Mouse (Mus musculus): ENCODE results near the gene Cmc4. TPM values are rescaled to one million over a fixed set of nuclear protein-coding genes. Genes with fewer than 3 reads are reported as not detected.

Gene Cmc4
- polyA plus RNA-seq, 1 experiment from 2014 or later = 13.8 TPM

DNA sequence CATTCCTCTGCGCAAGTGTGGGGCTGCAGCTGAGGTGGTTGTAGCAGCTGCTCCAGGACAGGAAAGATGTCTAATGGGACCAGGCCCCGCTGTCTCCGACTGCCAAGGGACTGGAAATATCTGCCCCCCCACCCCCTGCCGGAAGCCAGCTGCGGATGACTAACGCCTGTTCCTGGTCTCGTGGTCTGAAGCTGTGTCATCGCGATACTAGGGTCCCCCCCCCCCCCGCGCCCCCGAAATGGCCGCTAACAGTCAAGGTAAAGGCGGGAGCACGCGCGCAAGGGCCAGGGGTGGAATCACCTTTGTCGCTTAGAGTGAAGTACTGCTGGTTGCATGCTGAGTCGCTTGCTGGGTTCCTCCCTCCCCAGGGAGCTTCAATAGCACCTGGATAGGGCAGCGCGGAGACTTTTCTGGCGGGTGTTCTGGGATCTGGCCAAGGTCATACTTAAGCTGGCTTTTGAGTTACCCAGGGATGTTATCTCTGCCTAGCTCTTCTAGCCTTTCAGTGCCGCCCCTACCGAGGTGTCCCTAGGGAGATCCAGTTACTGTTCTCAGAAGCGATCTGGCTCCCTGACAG, 34.1 kb downstream of the Cmc4 start, which contains the start of the genes Fundc2 and F8:
TSS of gene Fundc2 (plus strand) at position 205 of the 577 bp plus-strand sequence.
TSS of gene F8 (minus strand) at position 421 of the 577 bp plus-strand sequence.
- H3K4me3 ChIP-seq (ENCODE audit: low read depth, low read length) = peak within 1 kb of the TSS; percentile 52
- peak within 1 kb of the TSS; percentile 50 for H3K27ac ChIP-seq (ENCODE audit: low read depth, low read length)
- no peaks in the 10 kb centered on the region for H3K27me3 ChIP-seq (replicated peaks; ENCODE audit: control insufficient read depth, insufficient read depth, low read length)
- H3K9me3 ChIP-seq (ENCODE audit: control insufficient read depth) = no peaks in the 10 kb centered on the region
- no peaks in the 10 kb centered on the region for H3K36me3 ChIP-seq (ENCODE audit: control insufficient read depth, insufficient read depth)
- H3K9ac ChIP-seq (ENCODE audit: low read depth, low read length) = peak within 1 kb of the TSS; percentile 60
- peak within 1 kb of the TSS; percentile 61 for H3K4me2 ChIP-seq (replicated peaks; ENCODE audit: low read depth)
- H3K4me1 ChIP-seq (replicated peaks; ENCODE audit: control insufficient read depth, insufficient read depth, low read length) = no peaks in the 10 kb centered on the region
- peak; percentile 92 for ATAC-seq
- TF ChIP-seq CTCF (IDR thresholded peaks at IDR 0.05; ENCODE audit: low read depth) = no peak
- 14% methylated on average over 20 of the region's 25 CpGs for WGBS

DNA sequence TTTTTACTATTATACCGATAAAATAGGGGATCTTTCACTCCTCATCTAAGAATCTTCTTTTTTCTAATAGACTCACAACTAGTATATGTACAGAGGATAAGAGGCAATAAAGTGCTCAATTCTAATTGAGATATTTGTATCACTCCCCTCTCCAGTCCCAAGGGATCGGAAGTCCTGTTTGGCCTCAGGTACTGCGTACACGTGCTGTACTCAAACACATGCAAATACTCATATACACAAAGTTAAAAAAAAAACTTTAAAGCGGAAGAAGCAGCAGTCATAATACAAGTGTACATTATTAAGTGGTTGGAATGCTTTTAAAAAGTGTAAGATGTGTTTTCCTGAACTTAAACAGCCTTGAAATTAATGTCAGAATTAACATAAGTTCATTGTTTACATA, 34.7 kb downstream of the Cmc4 start:
- Histone ChIP-seq H3K36me3 (ENCODE audit: control insufficient read depth, insufficient read depth) (no peaks in the 10 kb centered on the region), H3K9me3 (ENCODE audit: control insufficient read depth) (no peaks in the 10 kb centered on the region), H3K9ac (ENCODE audit: low read depth, low read length) (no peak overlapping the region), H3K27ac (ENCODE audit: low read depth, low read length) (no peak overlapping the region), H3K4me3 (ENCODE audit: low read depth, low read length) (peak overlapping the region; percentile 52; the same call in 1 of the 2 replicates), H3K4me2 (replicated peaks; ENCODE audit: low read depth) (peak overlapping the region; percentile 61), H3K27me3 (replicated peaks; ENCODE audit: control insufficient read depth, insufficient read depth, low read length) (no peaks in the 10 kb centered on the region), H3K4me1 (replicated peaks; ENCODE audit: control insufficient read depth, insufficient read depth, low read length) (no peaks in the 10 kb centered on the region)
- WGBS = 56% methylated on average over 5 of the region's 5 CpGs
- no peak for ATAC-seq
- TF ChIP-seq CTCF (IDR thresholded peaks at IDR 0.05; ENCODE audit: low read depth) = no peak

DNA sequence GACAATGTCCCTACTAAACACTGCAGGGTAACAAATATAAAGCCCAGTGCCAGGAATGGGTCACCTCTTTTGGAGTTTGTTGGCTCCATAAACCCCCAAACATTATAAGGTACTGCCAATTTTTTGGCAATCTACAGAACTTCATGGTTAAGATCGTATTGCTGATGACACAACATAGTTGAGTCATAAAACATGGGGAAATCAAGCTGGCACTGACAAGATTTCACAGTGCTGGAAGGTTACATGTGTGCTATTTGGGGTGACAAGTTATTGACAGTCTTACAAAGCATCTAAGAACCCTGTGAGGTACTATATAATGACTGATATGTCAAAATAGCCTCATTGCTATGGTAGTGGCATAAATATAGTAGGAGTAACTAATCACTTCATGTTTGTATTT, 35.2 kb downstream of the Cmc4 start:
- 81% methylated on average over 1 of the region's 1 CpGs for WGBS
- Histone ChIP-seq H3K4me2 (replicated peaks; ENCODE audit: low read depth) (no peak overlapping the region), H3K9me3 (ENCODE audit: control insufficient read depth) (no peaks in the 10 kb centered on the region), H3K9ac (ENCODE audit: low read depth, low read length) (no peak overlapping the region), H3K27ac (ENCODE audit: low read depth, low read length) (no peak overlapping the region), H3K4me1 (replicated peaks; ENCODE audit: control insufficient read depth, insufficient read depth, low read length) (no peaks in the 10 kb centered on the region), H3K36me3 (ENCODE audit: control insufficient read depth, insufficient read depth) (no peaks in the 10 kb centered on the region), H3K27me3 (replicated peaks; ENCODE audit: control insufficient read depth, insufficient read depth, low read length) (no peaks in the 10 kb centered on the region), H3K4me3 (ENCODE audit: low read depth, low read length) (no peak overlapping the region)
- TF ChIP-seq CTCF (IDR thresholded peaks at IDR 0.05; ENCODE audit: low read depth) = no peak
- no peak for ATAC-seq

DNA sequence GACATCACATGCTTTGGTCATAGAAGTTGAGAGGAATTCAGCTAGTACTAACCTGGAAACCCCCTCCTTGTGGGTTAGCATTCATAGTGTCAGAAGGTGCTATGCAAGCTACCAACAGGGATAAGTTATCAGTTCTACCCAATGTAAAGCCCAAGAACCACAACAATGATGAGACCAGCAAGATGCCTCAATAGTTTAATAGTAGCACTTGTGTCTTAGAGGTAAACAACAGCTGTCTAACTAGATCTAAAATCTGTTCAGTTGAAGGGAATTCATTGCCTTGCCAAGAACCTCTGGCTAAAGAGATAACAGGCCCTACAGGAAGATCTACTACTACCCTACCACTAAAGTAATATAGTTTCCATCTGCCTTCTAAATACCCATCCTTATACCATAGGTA, 39.6 kb downstream of the Cmc4 start:
- no peaks in the 10 kb centered on the region for H3K27me3 ChIP-seq (replicated peaks; ENCODE audit: control insufficient read depth, insufficient read depth, low read length)
- no peak overlapping the region for H3K9ac ChIP-seq (ENCODE audit: low read depth, low read length)
- H3K4me2 ChIP-seq (replicated peaks; ENCODE audit: low read depth) = no peak overlapping the region
- H3K4me1 ChIP-seq (replicated peaks; ENCODE audit: control insufficient read depth, insufficient read depth, low read length) = no peaks in the 10 kb centered on the region
- H3K36me3 ChIP-seq (ENCODE audit: control insufficient read depth, insufficient read depth) = no peaks in the 10 kb centered on the region
- H3K27ac ChIP-seq (ENCODE audit: low read depth, low read length) = no peak overlapping the region
- no peak for TF ChIP-seq CTCF (IDR thresholded peaks at IDR 0.05; ENCODE audit: low read depth)
- no peak for ATAC-seq
- no peak overlapping the region for H3K4me3 ChIP-seq (ENCODE audit: low read depth, low read length)
- H3K9me3 ChIP-seq (ENCODE audit: control insufficient read depth) = no peaks in the 10 kb centered on the region

DNA sequence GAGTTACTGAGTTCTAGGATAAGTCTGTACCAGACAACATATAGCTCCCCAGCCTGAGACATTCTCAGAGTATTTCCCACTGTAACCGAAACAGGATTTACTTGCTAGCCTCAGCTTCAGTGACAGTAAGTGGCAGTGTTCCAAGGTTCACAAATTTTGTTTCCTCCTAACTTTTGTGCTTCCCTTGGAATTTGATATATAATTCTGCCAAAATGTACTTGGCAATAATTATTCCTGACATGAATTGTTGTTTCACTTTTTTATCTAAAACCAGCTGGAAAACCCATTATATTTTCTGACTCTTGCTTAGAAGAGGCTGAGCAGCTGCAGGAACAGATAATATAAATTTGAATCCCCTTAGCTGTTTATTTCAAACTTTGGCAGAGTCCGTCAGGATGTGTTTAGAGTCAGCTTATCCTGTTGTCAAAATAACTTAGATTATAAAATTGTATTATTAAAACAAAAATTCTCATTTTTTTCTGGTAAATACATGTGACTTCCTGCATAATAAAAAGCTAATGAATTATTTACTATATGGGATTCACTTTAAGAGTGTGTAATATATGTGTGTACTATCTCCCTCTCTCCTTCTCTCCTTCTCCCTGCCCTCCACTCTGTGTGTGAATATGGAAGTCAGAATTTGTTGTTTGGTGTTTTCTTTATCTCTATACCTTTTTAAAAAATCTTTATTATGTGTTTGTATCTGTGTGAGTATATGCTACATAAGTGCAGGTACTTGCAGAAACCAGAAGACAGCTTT, 43.5 kb downstream of the Cmc4 start:
- no peak overlapping the region for H3K27ac ChIP-seq (ENCODE audit: low read depth, low read length)
- H3K4me1 ChIP-seq (replicated peaks; ENCODE audit: control insufficient read depth, insufficient read depth, low read length) = no peaks in the 10 kb centered on the region
- WGBS = 66% methylated on average over 2 of the region's 2 CpGs
- no peaks in the 10 kb centered on the region for H3K9me3 ChIP-seq (ENCODE audit: control insufficient read depth)
- H3K9ac ChIP-seq (ENCODE audit: low read depth, low read length) = no peak overlapping the region
- no peak overlapping the region for H3K4me3 ChIP-seq (ENCODE audit: low read depth, low read length)
- no peak for TF ChIP-seq CTCF (IDR thresholded peaks at IDR 0.05; ENCODE audit: low read depth)
- H3K36me3 ChIP-seq (ENCODE audit: control insufficient read depth, insufficient read depth) = no peaks in the 10 kb centered on the region
- H3K4me2 ChIP-seq (replicated peaks; ENCODE audit: low read depth) = no peak overlapping the region
- no peak for ATAC-seq
- H3K27me3 ChIP-seq (replicated peaks; ENCODE audit: control insufficient read depth, insufficient read depth, low read length) = no peaks in the 10 kb centered on the region

DNA sequence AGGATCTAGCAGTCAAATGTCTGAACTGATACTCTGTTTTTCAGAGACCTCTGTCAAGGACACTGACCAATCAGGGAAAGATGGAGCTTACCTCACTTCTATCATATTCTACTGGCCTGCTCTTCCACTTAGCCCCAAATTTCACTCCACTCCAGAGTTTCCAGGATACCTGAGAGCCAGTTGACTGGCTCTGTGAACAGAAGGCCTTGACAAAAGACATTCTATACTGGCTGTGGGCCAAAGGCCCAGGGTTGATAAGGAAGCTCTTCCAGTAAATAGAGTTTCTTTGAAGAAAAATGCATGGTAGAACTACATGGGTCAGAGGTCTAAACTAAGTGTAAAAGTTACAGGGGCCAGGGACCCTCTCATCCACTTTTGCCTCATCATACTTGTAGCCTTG, 46.2 kb downstream of the Cmc4 start:
- no peak for ATAC-seq
- Histone ChIP-seq H3K27me3 (replicated peaks; ENCODE audit: control insufficient read depth, insufficient read depth, low read length) (no peaks in the 10 kb centered on the region), H3K27ac (ENCODE audit: low read depth, low read length) (no peak overlapping the region), H3K4me3 (ENCODE audit: low read depth, low read length) (no peak overlapping the region), H3K9me3 (ENCODE audit: control insufficient read depth) (no peaks in the 10 kb centered on the region), H3K9ac (ENCODE audit: low read depth, low read length) (no peak overlapping the region), H3K4me2 (replicated peaks; ENCODE audit: low read depth) (no peak overlapping the region), H3K4me1 (replicated peaks; ENCODE audit: control insufficient read depth, insufficient read depth, low read length) (no peaks in the 10 kb centered on the region), H3K36me3 (ENCODE audit: control insufficient read depth, insufficient read depth) (no peaks in the 10 kb centered on the region)
- no peak for TF ChIP-seq CTCF (IDR thresholded peaks at IDR 0.05; ENCODE audit: low read depth)

Other genes starting within 250 kb of the Cmc4 start
- 40.7 TPM in 2 replicates for gene Fundc2, start 34.2 kb downstream of the Cmc4 start, polyA plus RNA-seq (2015; fragmentation: Nextera tagmentation; extraction: Ambion mirVana)
- gene F8, start 34.0 kb downstream of the Cmc4 start, polyA plus RNA-seq (2015; fragmentation: Nextera tagmentation; extraction: Ambion mirVana) = 0.67 and 0.81 TPM in 2 replicates
- 3.1 and 3.6 TPM in 2 replicates for gene Mtcp1, start within 50 bp of the Cmc4 start, polyA plus RNA-seq (2015; fragmentation: Nextera tagmentation; extraction: Ambion mirVana)
- 28.4 and 30.9 TPM in 2 replicates for gene Brcc3, start within 50 bp of the Cmc4 start, polyA plus RNA-seq (2015; fragmentation: Nextera tagmentation; extraction: Ambion mirVana)
- 89.2 and 90.0 TPM in 2 replicates for gene Vbp1, start 97.7 kb upstream of the Cmc4 start, polyA plus RNA-seq (2015; fragmentation: Nextera tagmentation; extraction: Ambion mirVana)
- 0.50 and 0.72 TPM in 2 replicates for gene Rab39b, start 161.6 kb upstream of the Cmc4 start, polyA plus RNA-seq (2015; fragmentation: Nextera tagmentation; extraction: Ambion mirVana)

Measured in intestine, postnatal 0 days (tissue).